Mouse (Mus musculus): Measurements from ENCODE around the gene Cdk12.

The Cdk12 gene

DNA sequence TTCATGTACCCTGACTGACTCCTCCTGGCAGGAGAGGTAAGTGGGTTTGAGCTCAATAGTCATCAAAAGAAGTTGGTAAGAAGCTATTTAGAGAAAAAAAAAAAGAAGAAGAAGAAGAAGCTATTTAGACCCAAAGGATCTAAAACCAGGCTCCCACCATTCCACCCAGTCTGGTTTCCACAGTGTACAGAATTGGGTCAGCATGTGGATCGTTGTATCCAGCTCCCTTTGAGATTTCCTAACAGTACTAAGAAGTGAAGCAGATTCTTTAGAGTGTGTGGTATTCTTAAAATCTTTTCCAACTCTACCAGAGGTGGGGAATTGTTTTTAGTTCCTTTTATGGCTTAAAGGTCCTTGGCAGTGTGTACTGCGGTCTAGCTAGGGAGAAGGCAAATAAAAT is 50.9 kb downstream of the Cdk12 start:
- in situ Hi-C loops (cut with MboI, MseI) = no loop called here

DNA sequence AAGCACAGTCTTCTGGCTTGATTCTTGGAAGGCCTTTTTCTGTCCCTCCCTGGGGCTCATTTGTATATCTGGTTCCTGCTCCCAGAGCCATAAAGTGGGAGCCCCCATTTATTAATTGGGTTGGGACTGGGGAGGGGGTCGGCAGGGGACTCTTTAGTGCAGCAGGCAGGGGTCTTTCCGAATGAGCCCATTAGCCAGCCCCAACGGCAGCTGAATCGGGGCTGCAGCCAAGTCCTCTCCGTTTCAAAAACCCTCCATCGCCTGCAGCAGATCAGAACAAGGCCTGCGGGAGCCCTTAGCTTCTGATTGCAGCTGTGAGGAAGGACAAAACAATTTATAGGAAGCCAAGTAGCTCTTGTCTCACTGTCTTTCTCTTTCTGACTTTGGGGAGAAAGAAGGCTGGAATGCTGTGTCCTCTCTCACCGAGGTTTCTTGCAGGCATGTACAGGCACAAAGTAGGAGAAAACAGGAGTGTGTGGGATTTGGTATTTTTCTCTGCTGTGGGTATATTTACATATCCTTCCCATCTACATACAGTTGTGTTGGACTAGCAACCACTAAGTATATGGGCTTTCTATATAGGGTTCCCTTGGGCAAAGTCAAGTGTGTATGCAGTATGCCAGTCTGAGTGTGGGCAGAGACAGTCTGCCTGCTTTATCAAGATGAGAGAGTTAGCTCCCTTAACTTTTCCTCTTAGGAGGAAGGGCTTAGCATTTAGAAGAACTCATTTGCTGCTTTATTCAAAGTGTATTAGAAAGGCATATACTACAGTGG is 58.0 kb downstream of the Cdk12 start:
- in situ Hi-C loops (cut with MboI, MseI) = no loop called here

DNA sequence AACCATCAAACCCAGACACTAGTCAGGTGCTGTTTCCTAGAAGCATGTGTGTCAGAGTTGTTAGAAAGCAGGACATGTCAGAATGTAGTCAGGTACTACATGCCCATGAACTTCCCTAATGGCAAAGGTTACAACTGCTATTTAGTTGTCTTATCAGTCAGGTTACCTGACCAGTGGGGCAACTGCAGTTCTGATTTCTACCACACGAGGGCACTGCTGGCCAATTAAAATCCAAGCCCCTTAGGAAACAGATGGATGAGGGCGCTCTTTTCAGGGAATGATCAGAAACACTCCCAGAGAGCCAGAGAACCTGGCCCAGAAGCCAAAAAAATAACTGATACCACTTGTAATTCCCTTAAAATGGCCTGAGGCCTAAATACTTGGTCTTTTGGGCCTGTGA is 62.2 kb downstream of the Cdk12 start:
- in situ Hi-C loops (cut with MboI, MseI) = no loop called here

GRCm38 (mm10) chr11:98265891-98266290 is 63.0 kb downstream of the Cdk12 start:
- in situ Hi-C loops (cut with MboI, MseI) = no loop called here

DNA sequence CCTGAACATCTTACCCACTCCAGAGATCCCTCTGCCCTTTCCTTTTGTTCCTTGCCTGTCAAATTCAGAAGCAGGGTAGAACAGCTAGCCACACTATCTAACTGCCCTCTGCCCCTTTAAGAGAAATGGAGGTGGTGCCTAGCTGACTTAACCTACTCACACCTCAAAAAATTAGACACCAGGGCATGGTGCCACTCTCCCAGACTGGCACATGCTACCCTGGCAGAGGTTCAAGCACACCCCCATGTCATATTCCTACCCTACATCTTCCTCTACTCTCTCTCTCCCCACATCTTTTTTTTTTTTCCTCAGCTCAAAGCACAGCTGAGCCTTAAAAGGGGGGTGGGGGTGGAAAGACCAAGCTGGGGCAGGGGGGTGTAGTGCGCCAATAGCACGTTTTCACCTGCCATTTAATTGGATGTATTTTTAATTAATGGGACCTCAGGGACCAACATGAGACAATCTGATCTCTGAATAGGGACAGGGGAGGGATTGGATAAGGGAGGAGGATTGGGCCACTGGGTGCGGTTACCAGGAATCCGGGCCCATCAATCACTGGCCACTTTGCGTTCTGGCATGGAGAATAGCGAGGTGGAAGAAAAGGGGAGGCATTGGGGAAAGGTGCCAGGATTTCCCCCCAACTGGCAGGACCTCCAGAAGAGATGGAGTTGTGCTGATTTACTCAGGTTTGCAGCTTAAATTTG is 64.0 kb downstream of the Cdk12 start:
- in situ Hi-C loops (cut with MboI, MseI) = no loop called here

DNA sequence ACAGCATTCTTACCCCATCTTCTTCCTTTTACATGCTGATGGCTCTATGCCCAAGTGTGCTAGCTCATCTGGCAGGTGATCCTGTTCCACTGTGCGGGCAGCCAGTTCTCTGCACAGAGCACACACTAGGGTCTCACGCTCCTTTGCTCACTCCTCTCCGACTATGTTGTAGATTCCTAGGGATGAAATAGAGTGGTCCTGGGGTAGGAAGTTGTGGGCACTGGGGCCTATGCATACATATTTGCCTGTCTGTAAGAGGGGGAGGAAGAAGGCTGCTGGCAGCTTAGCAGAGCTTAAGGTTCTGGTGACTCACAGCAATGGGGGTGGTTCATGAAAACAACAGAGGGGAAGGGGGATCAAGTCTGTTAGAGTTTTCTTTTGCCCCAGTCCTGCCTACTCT is 67.2 kb downstream of the Cdk12 start:
- in situ Hi-C loops (cut with MboI, MseI) = no loop called here

DNA sequence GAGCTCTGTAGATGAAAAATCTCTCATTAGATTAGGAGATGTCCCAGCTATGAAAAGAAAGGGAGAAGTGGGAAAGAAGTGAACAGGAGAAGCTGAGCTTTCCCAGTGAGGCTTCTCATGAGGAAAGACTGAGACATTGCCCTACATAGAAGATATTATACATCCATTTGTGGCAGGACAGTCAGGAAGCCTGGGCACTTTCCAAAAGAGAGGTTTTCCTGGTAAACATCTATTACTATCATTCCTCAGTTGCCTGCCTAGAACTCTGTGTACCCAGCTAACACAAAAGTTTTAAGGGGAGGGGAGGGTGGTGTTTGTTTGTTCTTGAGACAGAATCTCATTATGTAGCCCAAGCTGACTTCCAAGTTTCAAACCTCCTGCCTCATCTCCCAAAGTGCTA is 67.6 kb downstream of the Cdk12 start:
- in situ Hi-C loops (cut with MboI, MseI) = no loop called here

DNA sequence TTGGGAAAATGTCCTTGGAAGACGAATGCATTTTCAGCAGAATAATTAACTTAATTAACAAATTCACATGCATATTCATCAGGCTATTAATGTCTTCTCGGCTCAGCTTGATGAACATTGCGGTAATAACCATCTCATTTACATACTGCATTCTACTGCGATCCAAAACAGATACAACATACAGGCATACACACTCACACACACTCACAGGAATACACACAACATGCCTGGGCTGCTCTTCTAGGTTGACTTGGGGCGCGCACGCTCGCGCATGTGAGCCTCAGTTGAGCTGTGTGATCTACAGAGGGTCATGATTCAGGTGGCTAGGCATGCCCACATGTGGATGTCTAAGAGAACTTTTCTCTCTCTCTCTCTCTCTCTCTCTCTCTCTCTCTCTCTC is 80.9 kb downstream of the Cdk12 start:
- in situ Hi-C loops (cut with MboI, MseI) = no loop called here

- in situ Hi-C loops (cut with MboI, MseI) = no loop called here
Observed at GRCm38 (mm10) chr11:98284230-98284629, 81.4 kb downstream of the Cdk12 start.

GRCm38 (mm10) chr11:98285368-98285767 is 82.5 kb downstream of the Cdk12 start:
- in situ Hi-C loops (cut with MboI, MseI) = no loop called here

GRCm38 (mm10) chr11:98287531-98287930 is 84.7 kb downstream of the Cdk12 start:
- in situ Hi-C loops (cut with MboI, MseI) = no loop called here

DNA sequence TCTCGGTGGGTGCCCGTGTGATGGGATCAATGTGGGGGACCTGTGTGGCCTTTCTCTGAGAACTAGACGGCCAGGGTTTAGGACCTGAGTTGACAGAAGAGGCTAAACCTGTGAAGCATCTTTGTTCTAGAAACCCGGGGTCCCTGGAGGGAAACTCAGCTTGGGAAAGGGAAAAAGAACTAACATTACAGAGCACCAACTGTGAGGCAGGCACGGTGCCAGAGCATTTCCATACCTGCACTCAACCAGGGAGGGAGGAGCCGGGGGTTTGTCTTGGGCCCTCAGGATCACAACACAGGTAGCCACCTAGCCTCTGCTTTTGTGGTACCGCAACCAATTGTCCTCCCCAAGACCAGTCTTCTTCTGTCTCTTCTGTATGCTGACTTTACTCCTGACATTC is 85.1 kb downstream of the Cdk12 start:
- in situ Hi-C loops (cut with MboI, MseI) = no loop called here

DNA sequence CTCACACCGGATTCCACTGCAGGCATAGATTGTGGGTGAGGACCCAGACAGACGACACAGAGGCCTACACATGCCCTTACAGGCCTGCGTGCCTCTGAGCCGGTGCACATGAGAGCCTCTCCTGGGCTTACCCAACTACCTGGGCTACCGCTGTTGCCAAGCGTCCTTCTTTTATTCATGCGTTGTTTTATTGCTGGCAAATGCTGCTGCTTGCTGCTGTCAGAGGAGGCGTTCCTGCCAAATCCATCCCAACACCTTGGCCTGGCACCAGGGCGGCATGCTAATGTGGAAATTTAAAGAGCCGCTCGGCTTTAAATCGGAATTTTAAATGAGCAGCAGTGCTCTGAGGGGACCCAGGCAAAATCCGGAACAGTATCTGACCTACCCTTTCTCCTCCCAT is 87.0 kb downstream of the Cdk12 start:
- in situ Hi-C loops (cut with MboI, MseI) = no loop called here

DNA sequence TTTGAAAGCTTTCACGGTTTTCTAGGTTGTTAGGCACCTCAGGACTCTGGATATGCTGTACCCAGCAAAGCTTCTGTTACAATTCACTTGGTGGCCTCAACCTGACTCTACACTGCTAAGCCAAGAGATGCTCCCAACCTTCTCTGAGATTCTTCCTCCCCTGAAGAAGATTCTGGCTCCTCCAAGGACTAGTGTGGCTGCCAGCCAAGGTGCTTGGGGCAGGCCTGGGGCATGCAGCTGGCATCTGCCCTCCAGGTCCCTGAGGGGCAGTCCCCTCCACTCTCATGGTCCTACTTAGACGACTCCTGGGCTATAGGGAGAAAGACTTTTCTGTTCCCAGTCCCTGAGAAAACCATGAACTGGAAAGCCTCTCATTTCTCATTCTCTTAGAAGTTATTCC is 88.0 kb downstream of the Cdk12 start:
- in situ Hi-C loops (cut with MboI, MseI) = no loop called here

DNA sequence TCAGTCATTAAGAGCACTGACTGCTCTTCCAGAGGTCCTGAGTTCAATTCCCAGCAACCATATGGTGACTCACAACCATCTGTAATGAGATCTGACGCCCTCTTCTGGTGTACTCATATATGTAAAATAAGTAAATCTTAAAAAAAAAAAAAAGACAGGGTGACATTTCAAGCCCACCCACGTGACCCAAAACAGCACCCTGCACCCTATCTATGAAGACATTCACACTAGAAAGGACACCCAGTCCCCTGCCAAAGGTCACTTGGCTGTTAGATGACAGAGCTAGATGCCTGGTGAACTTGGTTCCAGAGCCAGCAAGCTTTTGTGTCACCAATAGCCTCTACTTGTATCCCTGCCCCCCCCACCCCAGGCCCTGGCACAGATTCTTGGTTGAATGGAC is 90.2 kb downstream of the Cdk12 start:
- in situ Hi-C loops (cut with MboI, MseI) = no loop called here

DNA sequence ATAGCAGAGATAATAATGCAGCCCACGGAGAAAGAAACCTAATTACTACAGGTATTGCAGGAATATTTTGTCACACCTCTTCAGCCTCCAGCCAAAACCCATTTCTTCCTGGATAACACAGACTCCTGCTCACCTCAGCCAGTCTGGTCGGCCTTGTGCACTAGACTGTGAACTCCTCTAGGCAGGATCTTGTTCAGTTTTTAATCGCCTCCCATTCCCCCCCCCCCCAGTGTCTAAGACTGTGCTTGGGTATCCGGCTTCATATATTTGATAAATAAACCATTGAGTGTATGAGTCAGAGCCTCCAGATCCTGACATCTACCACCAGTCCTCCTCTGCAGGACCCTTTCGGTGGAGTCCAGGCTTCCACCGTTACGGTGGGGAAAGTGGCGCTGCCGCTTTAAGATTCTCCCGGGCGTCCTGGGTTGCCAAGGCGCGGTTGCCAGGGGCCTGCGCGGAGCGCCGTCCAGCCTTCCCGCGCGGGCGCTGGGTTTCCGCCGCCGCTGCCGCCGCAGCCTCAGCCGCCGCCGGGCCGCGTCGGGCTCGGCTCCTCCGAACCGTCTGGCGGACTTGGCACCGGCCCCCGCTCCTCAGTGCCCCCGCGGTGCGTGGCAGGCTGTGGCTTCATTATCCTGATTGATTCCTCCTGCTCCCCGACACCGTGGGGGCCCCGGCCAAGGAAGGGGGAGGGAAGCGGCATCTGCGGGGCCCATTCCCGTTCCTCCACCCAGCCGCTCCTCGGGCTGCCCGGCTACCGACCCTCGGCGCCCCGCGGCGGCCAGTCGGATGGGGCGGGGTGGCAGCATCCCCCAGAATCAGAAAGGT is 91.5 kb downstream of the Cdk12 start:
- in situ Hi-C loops (cut with MboI, MseI) = no loop called here

- in situ Hi-C loops (cut with MboI, MseI) = no loop called here
Observed at GRCm38 (mm10) chr11:98295013-98295585, 92.2 kb downstream of the Cdk12 start.

DNA sequence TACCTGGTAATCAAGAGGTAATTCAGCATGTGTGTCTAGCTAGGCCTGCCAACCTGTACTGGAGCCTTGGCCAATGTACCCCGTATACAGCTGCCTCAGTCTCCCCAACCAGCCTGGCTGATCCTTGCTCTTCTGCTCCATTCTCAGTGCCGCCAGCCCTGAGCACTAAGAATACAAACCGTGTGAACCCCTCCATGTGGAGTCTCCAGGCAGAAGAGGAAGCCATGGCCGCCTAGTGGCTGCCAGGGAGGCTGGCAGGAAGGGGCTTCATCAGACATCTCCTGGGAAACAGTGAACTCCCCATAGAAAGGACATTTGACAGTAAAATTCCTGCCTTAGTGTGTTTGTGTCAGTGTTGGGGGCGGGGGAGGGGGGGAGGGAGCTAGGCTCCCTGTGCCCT is 93.4 kb downstream of the Cdk12 start:
- in situ Hi-C loops (cut with MboI, MseI) = no loop called here

GRCm38 (mm10) chr11:98296916-98297315 is 94.1 kb downstream of the Cdk12 start:
- in situ Hi-C loops (cut with MboI, MseI) = no loop called here

GRCm38 (mm10) chr11:98297778-98298177 is 94.9 kb downstream of the Cdk12 start:
- in situ Hi-C loops (cut with MboI, MseI) = no loop called here

DNA sequence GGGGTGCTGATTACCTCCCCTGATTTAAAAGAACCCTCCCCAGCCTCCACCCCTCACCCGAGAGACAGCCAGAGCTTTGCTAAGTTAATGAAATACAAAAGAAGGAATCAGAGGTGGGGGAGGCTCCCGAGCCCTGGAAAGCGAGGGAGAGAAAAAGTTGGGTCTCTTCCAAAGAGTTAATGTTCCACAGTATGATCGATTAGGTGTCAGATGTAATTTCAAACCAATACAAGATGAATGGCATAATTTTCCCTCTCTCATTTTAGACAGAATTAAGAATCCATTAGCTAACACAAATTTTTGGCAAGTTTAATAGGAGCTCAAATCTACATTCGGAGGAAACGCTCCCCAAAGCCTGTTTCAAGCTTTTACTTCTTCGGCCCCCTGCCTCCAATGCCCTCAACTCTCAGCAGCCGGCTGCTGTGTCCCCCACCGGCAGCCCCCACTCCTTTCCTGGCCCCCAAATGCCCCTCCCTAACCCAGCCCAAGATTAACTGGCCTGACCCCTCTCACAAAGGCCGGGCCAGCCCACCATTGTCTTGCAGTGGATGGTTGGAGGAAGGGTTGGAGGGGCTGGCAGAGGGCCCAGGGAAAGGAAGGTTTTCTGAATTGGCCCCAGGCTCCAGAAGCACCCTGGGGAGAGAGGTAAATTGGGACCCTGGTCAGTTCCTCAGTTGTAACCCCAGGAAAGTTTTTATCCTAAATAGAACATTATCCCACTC is 95.8 kb downstream of the Cdk12 start:
- in situ Hi-C loops (cut with MboI, MseI) = no loop called here

Measured in T-helper 2 cell (primary cell).